Mouse (Mus musculus) liver, postnatal 0 days (tissue): ENCODE data around the gene Rad51. TPM values are rescaled to one million over a fixed set of nuclear protein-coding genes. Genes with fewer than 3 reads are reported as not detected.

ENCODE experiments used
- ATAC-seq: fragments of 200-750 bp; cut with Nextera tagmentation; 2 replicates; pipeline ENCODE4 v1.8.0; 2017; ENCODE audit warnings: mild to moderate bottlenecking, moderate library complexity
- DNase-seq: peaks from one replicate; pipeline ENCODE4 v3.0.0-alpha.2; 2016
- H3K27ac ChIP-seq: fragments of 300-500 bp; sonication (generic); 2 replicates; pipeline ENCODE4 v1.5.1; 2014; ENCODE audit warnings: antibody characterized with exemption, moderate library complexity, mild to moderate bottlenecking, low read depth
- H3K27me3 ChIP-seq: fragments of 300-500 bp; sonication (generic); 2 replicates; pipeline ENCODE4 v1.6.1; 2014; ENCODE audit warnings: low read length, control low read depth, mixed read lengths; ENCODE audit not compliant: insufficient read depth
- H3K36me3 ChIP-seq: fragments of 300-500 bp; sonication (generic); replicated peaks from 2 replicates; pipeline ENCODE4 v1.6.1; 2014; ENCODE audit warnings: mild to moderate bottlenecking, control low read depth, low read length, moderate library complexity, mixed read lengths; ENCODE audit not compliant: insufficient read depth
- H3K4me1 ChIP-seq: fragments of 300-500 bp; sonication (generic); 2 replicates; pipeline ENCODE4 v1.6.1; 2014; ENCODE audit warnings: antibody characterized with exemption, mild to moderate bottlenecking, control low read depth; ENCODE audit not compliant: insufficient read depth
- H3K4me2 ChIP-seq: fragments of 300-500 bp; sonication (generic); 2 replicates; pipeline ENCODE4 v1.6.1; 2014; ENCODE audit warnings: low read depth, mild to moderate bottlenecking, low read length, moderate library complexity, mixed read lengths
- H3K4me3 ChIP-seq: fragments of 300-500 bp; sonication (generic); 2 replicates; pipeline ENCODE4 v1.5.1; 2014; ENCODE audit warnings: low read depth, low read length
- H3K9ac ChIP-seq: fragments of 300-500 bp; sonication (generic); replicated peaks from 2 replicates; pipeline ENCODE4 v1.6.1; 2014; ENCODE audit warnings: mild to moderate bottlenecking, moderate library complexity
- H3K9me3 ChIP-seq: fragments of 300-500 bp; sonication (generic); 2 replicates; pipeline ENCODE4 v1.6.1; 2016; ENCODE audit warnings: mild to moderate bottlenecking, control low read depth, low read length, mixed read lengths
- CTCF ChIP-seq: sonication (generic); IDR thresholded peaks from 2 replicates; pipeline ENCODE4 v1.5.1; 2016; ENCODE audit warnings: antibody characterized with exemption, low read depth
- EP300 ChIP-seq: IDR thresholded peaks from 2 replicates; pipeline ENCODE4 v1.6.1; 2016; ENCODE audit warnings: antibody characterized with exemption, low read depth, mild to moderate bottlenecking
- WGBS: fragments of 180-500 bp; shearing (Covaris S2); extraction: QIAGEN DNeasy Blood & Tissue Kit; methylation state at CpG from one replicate; pipeline ENCODE4 v1.1.7; 2014; ENCODE audit not compliant: insufficient replicate concordance; 5-methylcytosine and 5-hydroxymethylcytosine counted together
- polyA plus RNA-seq: library from polyadenylated mRNA; unstranded; fragments of >200 nt; fragmentation: Nextera tagmentation; extraction: Ambion mirVana; gene quantifications from 2 replicates; pipeline ENCODE4 v1.2.1, GENCODE M21; 2015

The Rad51 gene
- polyA plus RNA-seq, 1 experiment from 2014 or later, result 13.0 TPM

GRCm38 (mm10) chr2:119167866-119168256 is 55.3 kb downstream of the Rad51 start:
- H3K4me1 ChIP-seq, result peaks cover 32% of the 10 kb centered on the region
- H3K9ac ChIP-seq, result peak overlapping the region; percentile 74
- peak overlapping the region; percentile 58 for H3K4me3 ChIP-seq
- H3K9me3 ChIP-seq, result no peaks in the 10 kb centered on the region
- no peaks in the 10 kb centered on the region for H3K27me3 ChIP-seq
- DNase-seq (no peak), ATAC-seq (0 out of 2 replicates have a peak, but pooled peaks have one; percentile 18)
- peak overlapping the region; percentile 83 for H3K27ac ChIP-seq
- peaks cover 9% of the 10 kb centered on the region for H3K36me3 ChIP-seq
- peak overlapping the region; percentile 79 for H3K4me2 ChIP-seq
- 4% methylated on average over 26 of the region's 26 CpGs for WGBS
- TF ChIP-seq CTCF, result no peak; the same call in 1 of the 2 replicates
- TF ChIP-seq EP300, result no peak

GRCm38 (mm10) chr2:119170282-119170681 is 57.7 kb downstream of the Rad51 start:
- H3K9ac ChIP-seq, result no peak overlapping the region
- no peak overlapping the region for H3K4me2 ChIP-seq
- ATAC-seq, result no peak
- no peak for DNase-seq
- 76% methylated on average over 2 of the region's 2 CpGs for WGBS
- no peak overlapping the region for H3K4me3 ChIP-seq
- no peaks in the 10 kb centered on the region for H3K9me3 ChIP-seq
- peaks cover 43% of the 10 kb centered on the region for H3K4me1 ChIP-seq
- H3K27me3 ChIP-seq, result no peaks in the 10 kb centered on the region
- TF ChIP-seq CTCF (no peak), EP300 (no peak)
- no peak overlapping the region for H3K27ac ChIP-seq
- H3K36me3 ChIP-seq, result peaks cover 9% of the 10 kb centered on the region

GRCm38 (mm10) chr2:119171574-119171973 is 59.0 kb downstream of the Rad51 start:
- WGBS, result 75% methylated on average over 8 of the region's 8 CpGs
- Histone ChIP-seq H3K27me3 (no peaks in the 10 kb centered on the region), H3K27ac (no peak overlapping the region), H3K36me3 (peaks cover 9% of the 10 kb centered on the region), H3K9ac (no peak overlapping the region), H3K4me3 (no peak overlapping the region), H3K9me3 (no peaks in the 10 kb centered on the region), H3K4me1 (peaks cover 42% of the 10 kb centered on the region), H3K4me2 (no peak overlapping the region)
- DNase-seq (no peak), ATAC-seq (no peak)
- no peak for TF ChIP-seq EP300
- no peak for TF ChIP-seq CTCF

- no peaks in the 10 kb centered on the region for H3K27me3 ChIP-seq
- no peak overlapping the region for H3K27ac ChIP-seq
- H3K9ac ChIP-seq, result no peak overlapping the region
- no peak overlapping the region for H3K4me2 ChIP-seq
- H3K36me3 ChIP-seq, result peaks cover 9% of the 10 kb centered on the region
- H3K4me3 ChIP-seq, result no peak overlapping the region
- WGBS, result 74% methylated on average over 7 of the region's 7 CpGs
- no peaks in the 10 kb centered on the region for H3K9me3 ChIP-seq
- H3K4me1 ChIP-seq, result peaks cover 36% of the 10 kb centered on the region
- DNase-seq (no peak), ATAC-seq (no peak)
- TF ChIP-seq CTCF (no peak), EP300 (no peak)
Measured at GRCm38 (mm10) chr2:119172446-119172845, 59.9 kb downstream of the Rad51 start.

- ATAC-seq, result peak; percentile 67
- H3K36me3 ChIP-seq, result peaks cover 9% of the 10 kb centered on the region
- 17% methylated on average over 13 of the region's 13 CpGs for whole genome bisulfite sequencing
- H3K9ac ChIP-seq, result no peak overlapping the region
- DNase-seq, result peak; percentile 83
- H3K4me3 ChIP-seq, result no peak overlapping the region
- no peak overlapping the region for H3K27ac ChIP-seq
- TF ChIP-seq EP300 (peak; percentile 45; the same call in 1 of the 2 replicates), CTCF (no peak)
- peak overlapping the region; percentile 41 for H3K4me2 ChIP-seq
- no peaks in the 10 kb centered on the region for H3K27me3 ChIP-seq
- peaks cover 31% of the 10 kb centered on the region for H3K4me1 ChIP-seq
- no peaks in the 10 kb centered on the region for H3K9me3 ChIP-seq
Measured at GRCm38 (mm10) chr2:119172862-119173576, 60.4 kb downstream of the Rad51 start.

GRCm38 (mm10) chr2:119173991-119174651 is 61.5 kb downstream of the Rad51 start, which contains the start of gene Gm14137:
Gene Gm14137, plus strand, starts transcription at chr2:119174509.
- TF ChIP-seq EP300, result no peak
- no peak for TF ChIP-seq CTCF
- Histone ChIP-seq H3K9me3 (no peaks in the 10 kb centered on the region), H3K27me3 (no peaks in the 10 kb centered on the region), H3K9ac (no peak within 1 kb of the TSS), H3K4me2 (peak within 1 kb of the TSS; percentile 41), H3K4me3 (no peak within 1 kb of the TSS), H3K27ac (no peak within 1 kb of the TSS), H3K36me3 (peaks cover 12% of the 10 kb centered on the region), H3K4me1 (peaks cover 31% of the 10 kb centered on the region)
- ATAC-seq (no peak), DNase-seq (no peak)
- WGBS, result 62% methylated on average over 8 of the region's 8 CpGs
